8 mouse cellular contexts compared by ENCODE assay signal in the genomic region with DNA sequence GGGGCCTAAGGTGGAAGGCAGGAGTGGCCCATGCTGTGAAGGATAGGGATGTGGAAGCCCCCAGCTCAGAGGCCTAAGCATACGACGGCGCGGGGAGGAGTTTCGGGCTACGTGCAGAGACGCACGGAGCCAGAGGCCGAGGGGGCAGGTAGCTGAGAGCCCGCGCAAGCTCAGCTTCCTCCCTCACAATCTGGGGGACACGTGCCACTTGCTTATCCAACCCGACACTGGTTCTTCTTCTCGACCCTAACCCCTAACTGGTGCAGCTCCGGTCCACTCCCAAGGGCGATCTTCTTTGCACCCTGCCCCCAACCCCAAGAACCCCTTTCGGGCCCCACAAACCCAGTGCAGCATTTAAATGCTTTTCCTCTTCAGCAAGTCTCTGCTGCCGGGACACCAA. TPM values are rescaled to one million over a fixed set of nuclear protein-coding genes. Genes with fewer than 3 reads are reported as not detected.
A peak's percentile ranks its signal among the peaks of the same experiment; 100 is the strongest.
DNase-seq lines count a peak whose midpoint lies in the region; ATAC-seq and TF ChIP-seq lines count a peak whose summit lies in the region.

No protein-coding gene starts in this region.

- peaks cover 43% of the 10 kb centered on the region for H3K4me1 ChIP-seq in embryonic facial prominence, embryonic 13.5 days
- H3K4me1 ChIP-seq in heart, embryonic 12.5 days (replicated peaks) = peaks cover 44% of the 10 kb centered on the region
- H3K4me1 ChIP-seq in kidney, embryonic 16.5 days (ENCODE audit: insufficient read depth, low read length) = peaks cover 38% of the 10 kb centered on the region
- H3K4me1 ChIP-seq in liver, embryonic 13.5 days (replicated peaks) = peaks cover 65% of the 10 kb centered on the region
- H3K4me1 ChIP-seq in stomach, postnatal 0 days (replicated peaks; ENCODE audit: control insufficient read depth, insufficient read depth) = peaks cover 4% of the 10 kb centered on the region

- TF ChIP-seq EP300 in stomach, postnatal 0 days (optimal IDR thresholded peaks at IDR 0.05) = no peak

- peak overlapping the region; percentile 89 for H3K9ac ChIP-seq in embryonic facial prominence, embryonic 13.5 days
- peak overlapping the region; percentile 97 for H3K9ac ChIP-seq in heart, embryonic 12.5 days
- H3K9ac ChIP-seq in kidney, embryonic 16.5 days (replicated peaks; ENCODE audit: low read length) = peak overlapping the region; percentile 91
- H3K9ac ChIP-seq in liver, embryonic 13.5 days = peak overlapping the region; percentile 84
- peak overlapping the region; percentile 66 for H3K9ac ChIP-seq in stomach, postnatal 0 days (ENCODE audit: low read length)

- H3K9me3 ChIP-seq in embryonic facial prominence, embryonic 13.5 days = no peaks in the 10 kb centered on the region
- no peaks in the 10 kb centered on the region for H3K9me3 ChIP-seq in heart, embryonic 12.5 days (replicated peaks)
- no peaks in the 10 kb centered on the region for H3K9me3 ChIP-seq in kidney, embryonic 16.5 days (ENCODE audit: low read length)
- H3K9me3 ChIP-seq in liver, embryonic 13.5 days (replicated peaks) = no peaks in the 10 kb centered on the region
- no peaks in the 10 kb centered on the region for H3K9me3 ChIP-seq in stomach, postnatal 0 days (ENCODE audit: control insufficient read depth, low read length)

- 0% methylated on average over 18 of the region's 18 CpGs for WGBS in embryonic facial prominence, embryonic 13.5 days
- under 1% methylated on average over 18 of the region's 18 CpGs for WGBS in heart, embryonic 12.5 days
- under 1% methylated on average over 18 of the region's 18 CpGs for WGBS in kidney, embryonic 16.5 days
- under 1% methylated on average over 18 of the region's 18 CpGs for WGBS in liver, embryonic 13.5 days (ENCODE audit: insufficient replicate concordance)
- WGBS in stomach, postnatal 0 days = 1% methylated on average over 18 of the region's 18 CpGs

- no peak for TF ChIP-seq CTCF in stomach, postnatal 0 days (IDR thresholded peaks at IDR 0.05; ENCODE audit: low read depth)

- peak overlapping the region; percentile 92 for H3K4me2 ChIP-seq in embryonic facial prominence, embryonic 13.5 days
- H3K4me2 ChIP-seq in heart, embryonic 12.5 days = peak overlapping the region; percentile 80
- H3K4me2 ChIP-seq in kidney, embryonic 16.5 days (replicated peaks; ENCODE audit: low read depth, low read length) = peak overlapping the region; percentile 90
- peak overlapping the region; percentile 90 for H3K4me2 ChIP-seq in liver, embryonic 13.5 days
- peak overlapping the region; percentile 64 for H3K4me2 ChIP-seq in stomach, postnatal 0 days (replicated peaks; ENCODE audit: low read depth)

- H3K27me3 ChIP-seq in embryonic facial prominence, embryonic 13.5 days = no peaks in the 10 kb centered on the region
- H3K27me3 ChIP-seq in heart, embryonic 12.5 days (replicated peaks) = no peaks in the 10 kb centered on the region
- no peaks in the 10 kb centered on the region for H3K27me3 ChIP-seq in kidney, embryonic 16.5 days (ENCODE audit: insufficient read depth, low read length)
- no peaks in the 10 kb centered on the region for H3K27me3 ChIP-seq in liver, embryonic 13.5 days
- H3K27me3 ChIP-seq in stomach, postnatal 0 days (ENCODE audit: control insufficient read depth, insufficient read depth, low read length) = no peaks in the 10 kb centered on the region

- peak overlapping the region; percentile 73 for H3K4me3 ChIP-seq in embryonic facial prominence, embryonic 13.5 days
- H3K4me3 ChIP-seq in heart, embryonic 12.5 days = peak overlapping the region; percentile 88
- H3K4me3 ChIP-seq in kidney, embryonic 16.5 days (ENCODE audit: low read length) = peak overlapping the region; percentile 84
- H3K4me3 ChIP-seq in liver, embryonic 13.5 days (replicated peaks) = peak overlapping the region; percentile 73
- peak overlapping the region; percentile 59 for H3K4me3 ChIP-seq in stomach, postnatal 0 days (ENCODE audit: low read depth, low read length)

- H3K27ac ChIP-seq in embryonic facial prominence, embryonic 13.5 days = peak overlapping the region; percentile 92
- H3K27ac ChIP-seq in heart, embryonic 12.5 days (ENCODE audit: poor library complexity, severe bottlenecking) = peak overlapping the region; percentile 99
- peak overlapping the region; percentile 93 for H3K27ac ChIP-seq in kidney, embryonic 16.5 days (ENCODE audit: low read length)
- H3K27ac ChIP-seq in liver, embryonic 13.5 days = peak overlapping the region; percentile 89
- peak overlapping the region; percentile 85 for H3K27ac ChIP-seq in stomach, postnatal 0 days (replicated peaks)

- peak; percentile 58 to 60 for DNase-seq in B cell, adult 2 months
- DNase-seq in adrenal gland, adult 8-10 months = peak; percentile 58
- peak; percentile 69 for DNase-seq in liver, embryonic 13.5 days
- DNase-seq in natural killer cell, adult 2 months (ENCODE audit: low spot score in 2 of 2) = peak; percentile 45 to 47
- DNase-seq in stomach, postnatal 0 days (ENCODE audit: low spot score) = peak; percentile 76

- peak; percentile 70 for ATAC-seq in embryonic facial prominence, embryonic 13.5 days (ENCODE audit: insufficient number of reproducible peaks, insufficient read depth, low FRiP score, low TSS enrichment, low read depth)
- ATAC-seq in heart, embryonic 12.5 days (ENCODE audit: insufficient number of reproducible peaks, low FRiP score) = peak; percentile 69
- ATAC-seq in kidney, embryonic 16.5 days (ENCODE audit: low FRiP score, low TSS enrichment) = peak; percentile 43
- peak; percentile 56 for ATAC-seq in liver, embryonic 13.5 days (ENCODE audit: low read depth)
- ATAC-seq in stomach, postnatal 0 days (ENCODE audit: low FRiP score, low TSS enrichment) = peak; percentile 47

- peaks cover 59% of the 10 kb centered on the region for H3K36me3 ChIP-seq in embryonic facial prominence, embryonic 13.5 days
- peaks cover 65% of the 10 kb centered on the region for H3K36me3 ChIP-seq in heart, embryonic 12.5 days
- H3K36me3 ChIP-seq in kidney, embryonic 16.5 days (ENCODE audit: insufficient read depth, low read length) = peaks cover 38% of the 10 kb centered on the region
- peaks cover 63% of the 10 kb centered on the region for H3K36me3 ChIP-seq in liver, embryonic 13.5 days
- peaks cover 31% of the 10 kb centered on the region for H3K36me3 ChIP-seq in stomach, postnatal 0 days (ENCODE audit: control insufficient read depth, insufficient read depth, low read length)

RNA-seq across cellular contexts. Expression of a gene that starts 0.6 kb away (rescaled TPM):
- total RNA-seq in adrenal gland, adult 8-10 months (2022) = 100 to 1,000 TPM; 448 to 531 (median 475) TPM
- polyA plus RNA-seq in embryonic facial prominence, embryonic 13.5 days (2015; fragmentation: Nextera tagmentation; extraction: Ambion mirVana) = 710 and 723 TPM in 2 replicates
- polyA plus RNA-seq in heart, embryonic 12.5 days (2016; fragmentation: Nextera tagmentation; extraction: Ambion mirVana) = 1,356 and 1,406 TPM in 2 replicates
- 851 and 866 TPM in 2 replicates for polyA plus RNA-seq in kidney, embryonic 16.5 days (2015; fragmentation: Nextera tagmentation; extraction: Ambion mirVana)
- 461 and 495 TPM in 2 replicates for polyA plus RNA-seq in liver, embryonic 13.5 days (2015; fragmentation: Nextera tagmentation; extraction: Ambion mirVana)
- polyA plus RNA-seq in stomach, postnatal 0 days (2015; fragmentation: Nextera tagmentation; extraction: Ambion mirVana) = 463 and 465 TPM in 2 replicates

RNA-seq across cellular contexts. Expression of a gene that starts 5.0 kb away (rescaled TPM):
- 10 to 100 TPM; 27.0 to 37.4 (median 33.6) TPM for total RNA-seq in adrenal gland, adult 8-10 months (2022)
- 9.1 and 10.5 TPM in 2 replicates for polyA plus RNA-seq in embryonic facial prominence, embryonic 13.5 days (2015; fragmentation: Nextera tagmentation; extraction: Ambion mirVana)
- 8.7 and 9.1 TPM in 2 replicates for polyA plus RNA-seq in heart, embryonic 12.5 days (2016; fragmentation: Nextera tagmentation; extraction: Ambion mirVana)
- polyA plus RNA-seq in kidney, embryonic 16.5 days (2015; fragmentation: Nextera tagmentation; extraction: Ambion mirVana) = 20.9 and 21.5 TPM in 2 replicates
- 8.6 and 9.6 TPM in 2 replicates for polyA plus RNA-seq in liver, embryonic 13.5 days (2015; fragmentation: Nextera tagmentation; extraction: Ambion mirVana)
- 18.8 and 18.9 TPM in 2 replicates for polyA plus RNA-seq in stomach, postnatal 0 days (2015; fragmentation: Nextera tagmentation; extraction: Ambion mirVana)

RNA-seq across cellular contexts. Expression of a gene that starts 15.8 kb away (rescaled TPM):
- 100 to 1,000 TPM; 134 to 158 (median 154) TPM for total RNA-seq in adrenal gland, adult 8-10 months (2022)
- polyA plus RNA-seq in embryonic facial prominence, embryonic 13.5 days (2015; fragmentation: Nextera tagmentation; extraction: Ambion mirVana) = 149 and 163 TPM in 2 replicates
- polyA plus RNA-seq in heart, embryonic 12.5 days (2016; fragmentation: Nextera tagmentation; extraction: Ambion mirVana) = 119 and 121 TPM in 2 replicates
- polyA plus RNA-seq in kidney, embryonic 16.5 days (2015; fragmentation: Nextera tagmentation; extraction: Ambion mirVana) = 174 TPM in 2 replicates
- polyA plus RNA-seq in liver, embryonic 13.5 days (2015; fragmentation: Nextera tagmentation; extraction: Ambion mirVana) = 63.5 and 67.5 TPM in 2 replicates
- 60.3 and 61.8 TPM in 2 replicates for polyA plus RNA-seq in stomach, postnatal 0 days (2015; fragmentation: Nextera tagmentation; extraction: Ambion mirVana)

RNA-seq across cellular contexts. Expression of a gene that starts 15.9 kb away (rescaled TPM):
- total RNA-seq in adrenal gland, adult 8-10 months (2022) = 1 to 10 TPM; 1.9 to 4.4 (median 2.7) TPM
- 142 and 184 TPM in 2 replicates for polyA plus RNA-seq in embryonic facial prominence, embryonic 13.5 days (2015; fragmentation: Nextera tagmentation; extraction: Ambion mirVana)
- 105 and 121 TPM in 2 replicates for polyA plus RNA-seq in heart, embryonic 12.5 days (2016; fragmentation: Nextera tagmentation; extraction: Ambion mirVana)
- 187 and 193 TPM in 2 replicates for polyA plus RNA-seq in kidney, embryonic 16.5 days (2015; fragmentation: Nextera tagmentation; extraction: Ambion mirVana)
- polyA plus RNA-seq in liver, embryonic 13.5 days (2015; fragmentation: Nextera tagmentation; extraction: Ambion mirVana) = 202 and 204 TPM in 2 replicates
- 43.3 and 52.8 TPM in 2 replicates for polyA plus RNA-seq in stomach, postnatal 0 days (2015; fragmentation: Nextera tagmentation; extraction: Ambion mirVana)

RNA-seq across cellular contexts. Expression of a gene that starts 26.6 kb away (rescaled TPM):
- total RNA-seq in adrenal gland, adult 8-10 months (2022) = 10 to 100 TPM in 3 of 4 experiments, 1 to 10 TPM in 1; 8.9 to 18.5 (median 14.5) TPM
- polyA plus RNA-seq in embryonic facial prominence, embryonic 13.5 days (2015; fragmentation: Nextera tagmentation; extraction: Ambion mirVana) = 0.25 and 0.52 TPM in 2 replicates
- 6.4 and 7.8 TPM in 2 replicates for polyA plus RNA-seq in heart, embryonic 12.5 days (2016; fragmentation: Nextera tagmentation; extraction: Ambion mirVana)
- polyA plus RNA-seq in kidney, embryonic 16.5 days (2015; fragmentation: Nextera tagmentation; extraction: Ambion mirVana) = 1.7 and 1.8 TPM in 2 replicates
- polyA plus RNA-seq in liver, embryonic 13.5 days (2015; fragmentation: Nextera tagmentation; extraction: Ambion mirVana) = 0.16 and 0.23 TPM in 2 replicates
- 0.53 and 0.98 TPM in 2 replicates for polyA plus RNA-seq in stomach, postnatal 0 days (2015; fragmentation: Nextera tagmentation; extraction: Ambion mirVana)

Comparison
In these comparisons a context has a peak if more than half of its experiments do, and no peak if none do; other contexts are left out.
1. Peak in every context shown above with its lines: DNase-seq, ATAC-seq, H3K4me3 ChIP-seq and H3K27ac ChIP-seq.